Mouse (Mus musculus) hindbrain, embryonic 14.5 days (tissue): ENCODE measurements around the gene Gucy2d. TPM values are rescaled to one million over a fixed set of nuclear protein-coding genes. Genes with fewer than 3 reads are reported as not detected.

ENCODE experiments used
- ATAC-seq: fragments of 200-750 bp; cut with Nextera tagmentation; 2 replicates; pipeline ENCODE4 v1.8.0; 2017; ENCODE audit warnings: moderate number of reproducible peaks, mild to moderate bottlenecking, moderate TSS enrichment, moderate library complexity; ENCODE audit not compliant: low FRiP score
- DNase-seq: peaks from one replicate; pipeline ENCODE4 v3.0.0-alpha.2; 2015; ENCODE audit warnings: low spot score
- H3K27ac ChIP-seq: fragments of 300-500 bp; sonication (generic); 2 replicates; pipeline ENCODE4 v1.5.1; 2014; ENCODE audit warnings: mild to moderate bottlenecking, moderate library complexity
- H3K27me3 ChIP-seq: fragments of 300-500 bp; sonication (generic); 2 replicates; pipeline ENCODE4 v1.6.1; 2014; ENCODE audit warnings: mild to moderate bottlenecking, low read length, mixed read lengths; ENCODE audit not compliant: control insufficient read depth, insufficient read depth
- H3K36me3 ChIP-seq: fragments of 300-500 bp; sonication (generic); replicated peaks from 2 replicates; pipeline ENCODE4 v1.6.1; 2014; ENCODE audit not compliant: control insufficient read depth, insufficient read depth
- H3K4me1 ChIP-seq: fragments of 300-500 bp; sonication (generic); replicated peaks from 2 replicates; pipeline ENCODE4 v1.6.1; 2014; ENCODE audit warnings: antibody characterized with exemption, low read length, mixed read lengths; ENCODE audit not compliant: control insufficient read depth, insufficient read depth
- H3K4me2 ChIP-seq: fragments of 300-500 bp; sonication (generic); replicated peaks from 2 replicates; pipeline ENCODE4 v1.6.1; 2014; ENCODE audit warnings: mild to moderate bottlenecking, moderate library complexity
- H3K4me3 ChIP-seq: fragments of 300-500 bp; sonication (generic); replicated peaks from 2 replicates; pipeline ENCODE4 v1.5.1; 2014; ENCODE audit warnings: mild to moderate bottlenecking, low read length
- H3K9ac ChIP-seq: fragments of 300-500 bp; sonication (generic); 2 replicates; pipeline ENCODE4 v1.6.1; 2014
- H3K9me3 ChIP-seq: fragments of 300-500 bp; sonication (generic); 2 replicates; pipeline ENCODE4 v1.6.1; 2016; ENCODE audit warnings: low read length; ENCODE audit not compliant: control insufficient read depth
- WGBS: fragments of 180-500 bp; shearing (Covaris S2); extraction: QIAGEN DNeasy Blood & Tissue Kit; methylation state at CpG from one replicate; pipeline ENCODE4 v1.1.7; 2014; 5-methylcytosine and 5-hydroxymethylcytosine counted together
- polyA plus RNA-seq: library from polyadenylated mRNA; unstranded; fragments of >200 nt; fragmentation: Nextera tagmentation; extraction: Ambion mirVana; gene quantifications from 2 replicates; pipeline ENCODE4 v1.2.1, GENCODE M21; 2014

The Gucy2d gene
- polyA plus RNA-seq, 1 experiment from 2014 or later, result 0.19 TPM

- no peaks in the 10 kb centered on the region for H3K4me1 ChIP-seq
- H3K9me3 ChIP-seq, result no peaks in the 10 kb centered on the region
- H3K27ac ChIP-seq, result no peak overlapping the region
- H3K9ac ChIP-seq, result no peak overlapping the region
- no peak for ATAC-seq
- no peak for DNase-seq
- no peaks in the 10 kb centered on the region for H3K27me3 ChIP-seq
- H3K4me3 ChIP-seq, result no peak overlapping the region
- 76% methylated on average over 3 of the region's 3 CpGs for WGBS
- H3K36me3 ChIP-seq, result no peaks in the 10 kb centered on the region
- no peak overlapping the region for H3K4me2 ChIP-seq
Measured at GRCm38 (mm10) chr7:98469089-98469488, 28.9 kb downstream of the Gucy2d start.

- 84% methylated on average over 2 of the region's 2 CpGs for WGBS
- H3K4me2 ChIP-seq, result no peak overlapping the region
- H3K27ac ChIP-seq, result no peak overlapping the region
- ATAC-seq, result no peak
- no peak overlapping the region for H3K9ac ChIP-seq
- H3K4me1 ChIP-seq, result no peaks in the 10 kb centered on the region
- H3K36me3 ChIP-seq, result no peaks in the 10 kb centered on the region
- no peak for DNase-seq
- no peaks in the 10 kb centered on the region for H3K9me3 ChIP-seq
- no peak overlapping the region for H3K4me3 ChIP-seq
- no peaks in the 10 kb centered on the region for H3K27me3 ChIP-seq
Measured at GRCm38 (mm10) chr7:98472529-98472928, 32.3 kb downstream of the Gucy2d start.

- H3K4me2 ChIP-seq, result no peak overlapping the region
- no peaks in the 10 kb centered on the region for H3K36me3 ChIP-seq
- DNase-seq, result no peak
- no peak overlapping the region for H3K27ac ChIP-seq
- H3K4me3 ChIP-seq, result no peak overlapping the region
- H3K9me3 ChIP-seq, result no peaks in the 10 kb centered on the region
- H3K27me3 ChIP-seq, result no peaks in the 10 kb centered on the region
- H3K9ac ChIP-seq, result no peak overlapping the region
- H3K4me1 ChIP-seq, result no peaks in the 10 kb centered on the region
- 82% methylated on average over 1 of the region's 1 CpGs for WGBS
- no peak for ATAC-seq
Measured at GRCm38 (mm10) chr7:98474558-98474957, 34.3 kb downstream of the Gucy2d start.

- Histone ChIP-seq H3K4me3 (no peak overlapping the region), H3K4me2 (no peak overlapping the region), H3K27ac (no peak overlapping the region), H3K4me1 (no peaks in the 10 kb centered on the region), H3K9ac (no peak overlapping the region), H3K9me3 (no peaks in the 10 kb centered on the region), H3K36me3 (no peaks in the 10 kb centered on the region), H3K27me3 (no peaks in the 10 kb centered on the region)
- ATAC-seq, result no peak
- DNase-seq, result no peak
- WGBS, result 71% methylated on average over 4 of the region's 4 CpGs
Measured at GRCm38 (mm10) chr7:98477153-98477552, 36.9 kb downstream of the Gucy2d start.

GRCm38 (mm10) chr7:98480481-98480880 lies 40.3 kb downstream of the Gucy2d start:
- Histone ChIP-seq H3K4me3 (no peak overlapping the region), H3K9ac (no peak overlapping the region), H3K4me1 (no peaks in the 10 kb centered on the region), H3K27me3 (no peaks in the 10 kb centered on the region), H3K9me3 (no peaks in the 10 kb centered on the region), H3K36me3 (no peaks in the 10 kb centered on the region), H3K27ac (no peak overlapping the region), H3K4me2 (no peak overlapping the region)
- no peak for DNase-seq
- no peak for ATAC-seq
- 100% methylated on average over 1 of the region's 1 CpGs for WGBS

GRCm38 (mm10) chr7:98481066-98481734 lies 41.0 kb downstream of the Gucy2d start:
- WGBS, result 10% methylated on average over 9 of the region's 9 CpGs
- H3K9ac ChIP-seq, result no peak overlapping the region
- no peaks in the 10 kb centered on the region for H3K36me3 ChIP-seq
- ATAC-seq (peak; percentile 75), DNase-seq (peak; percentile 84)
- no peak overlapping the region for H3K4me2 ChIP-seq
- H3K27ac ChIP-seq, result no peak overlapping the region
- H3K4me3 ChIP-seq, result no peak overlapping the region
- no peaks in the 10 kb centered on the region for H3K27me3 ChIP-seq
- peaks cover under 1% of the 10 kb centered on the region; the same call in 1 of the 2 replicates for H3K4me1 ChIP-seq
- no peaks in the 10 kb centered on the region for H3K9me3 ChIP-seq

- DNase-seq, result no peak
- ATAC-seq, result no peak
- no peak overlapping the region for H3K9ac ChIP-seq
- H3K4me1 ChIP-seq, result peaks cover 6% of the 10 kb centered on the region
- H3K9me3 ChIP-seq, result no peaks in the 10 kb centered on the region
- H3K27me3 ChIP-seq, result no peaks in the 10 kb centered on the region
- no peaks in the 10 kb centered on the region for H3K36me3 ChIP-seq
- H3K27ac ChIP-seq, result no peak overlapping the region
- no peak overlapping the region for H3K4me3 ChIP-seq
- 85% methylated on average over 8 of the region's 8 CpGs for whole genome bisulfite sequencing
- no peak overlapping the region for H3K4me2 ChIP-seq
Measured at GRCm38 (mm10) chr7:98481861-98482260, 41.6 kb downstream of the Gucy2d start.

- no peak overlapping the region for H3K27ac ChIP-seq
- no peaks in the 10 kb centered on the region for H3K9me3 ChIP-seq
- no peak overlapping the region for H3K4me3 ChIP-seq
- no peaks in the 10 kb centered on the region for H3K36me3 ChIP-seq
- H3K27me3 ChIP-seq, result no peaks in the 10 kb centered on the region
- H3K9ac ChIP-seq, result no peak overlapping the region
- peaks cover 6% of the 10 kb centered on the region for H3K4me1 ChIP-seq
- DNase-seq, result no peak
- no peak for ATAC-seq
- no peak overlapping the region for H3K4me2 ChIP-seq
- WGBS, result 68% methylated on average over 12 of the region's 12 CpGs
Measured at GRCm38 (mm10) chr7:98482551-98483267, 42.5 kb downstream of the Gucy2d start.

- H3K27me3 ChIP-seq, result no peaks in the 10 kb centered on the region
- H3K4me3 ChIP-seq, result no peak overlapping the region
- DNase-seq (no peak), ATAC-seq (no peak)
- no peaks in the 10 kb centered on the region for H3K9me3 ChIP-seq
- H3K9ac ChIP-seq, result no peak overlapping the region
- H3K4me1 ChIP-seq, result peaks cover 6% of the 10 kb centered on the region
- no peak overlapping the region for H3K27ac ChIP-seq
- 38% methylated on average over 8 of the region's 8 CpGs for WGBS
- H3K4me2 ChIP-seq, result no peak overlapping the region
- H3K36me3 ChIP-seq, result no peaks in the 10 kb centered on the region
Measured at GRCm38 (mm10) chr7:98483268-98483607, 43.0 kb downstream of the Gucy2d start.
